Mouse (Mus musculus) intestine, embryonic 14.5 days (tissue): Measurements from ENCODE around the gene Hivep1. TPM values are rescaled to one million over a fixed set of nuclear protein-coding genes. Genes with fewer than 3 reads are reported as not detected.

Experiments used
- ATAC-seq: fragments of 200-750 bp; cut with Nextera tagmentation; replicated peaks from 2 replicates; pipeline ENCODE4 v1.8.0; 2017; ENCODE audit warnings: low read depth, moderate number of reproducible peaks, moderate TSS enrichment, moderate library complexity; ENCODE audit not compliant: low FRiP score, low TSS enrichment
- DNase-seq: peaks from one replicate; pipeline ENCODE4 v3.0.0-alpha.2; 2018; ENCODE audit warnings: low spot score
- H3K27ac ChIP-seq: fragments of 300-500 bp; sonication (generic); 2 replicates; pipeline ENCODE4 v1.5.1; 2014; ENCODE audit warnings: low read depth, mild to moderate bottlenecking, control low read depth
- H3K27me3 ChIP-seq: fragments of 300-500 bp; sonication (generic); replicated peaks from 2 replicates; pipeline ENCODE4 v1.6.1; 2014; ENCODE audit warnings: low read length, control low read depth; ENCODE audit not compliant: control insufficient read depth, insufficient read depth
- H3K36me3 ChIP-seq: fragments of 300-500 bp; sonication (generic); 2 replicates; pipeline ENCODE4 v1.6.1; 2014; ENCODE audit warnings: low read length, control low read depth; ENCODE audit not compliant: control insufficient read depth, insufficient read depth
- H3K4me1 ChIP-seq: fragments of 300-500 bp; sonication (generic); replicated peaks from 2 replicates; pipeline ENCODE4 v1.6.1; 2014; ENCODE audit warnings: low read length, control low read depth, mixed read lengths; ENCODE audit not compliant: control insufficient read depth, insufficient read depth
- H3K4me2 ChIP-seq: fragments of 300-500 bp; sonication (generic); 2 replicates; pipeline ENCODE4 v1.6.1; 2014; ENCODE audit warnings: low read length
- H3K4me3 ChIP-seq: fragments of 300-500 bp; sonication (generic); 2 replicates; pipeline ENCODE4 v1.5.1; 2014; ENCODE audit warnings: low read depth, low read length, control low read depth, mixed read lengths
- H3K9ac ChIP-seq: fragments of 300-500 bp; sonication (generic); 2 replicates; pipeline ENCODE4 v1.6.1; 2014; ENCODE audit warnings: mild to moderate bottlenecking, low read length
- H3K9me3 ChIP-seq: fragments of 300-500 bp; sonication (generic); 2 replicates; pipeline ENCODE4 v1.6.1; 2016; ENCODE audit warnings: low read length, control low read depth; ENCODE audit not compliant: control insufficient read depth
- WGBS: fragments of 180-500 bp; shearing (Covaris S2); extraction: QIAGEN DNeasy Blood & Tissue Kit; methylation state at CpG from one replicate; pipeline ENCODE4 v1.1.7; 2014; 5-methylcytosine and 5-hydroxymethylcytosine counted together
- polyA plus RNA-seq: library from polyadenylated mRNA; unstranded; fragments of >200 nt; fragmentation: Nextera tagmentation; extraction: Ambion mirVana; gene quantifications from 2 replicates; pipeline ENCODE4 v1.2.1, GENCODE M21; 2014

Gene Hivep1
- polyA plus RNA-seq, 1 experiment from 2014 or later, result 10.0 TPM

DNA sequence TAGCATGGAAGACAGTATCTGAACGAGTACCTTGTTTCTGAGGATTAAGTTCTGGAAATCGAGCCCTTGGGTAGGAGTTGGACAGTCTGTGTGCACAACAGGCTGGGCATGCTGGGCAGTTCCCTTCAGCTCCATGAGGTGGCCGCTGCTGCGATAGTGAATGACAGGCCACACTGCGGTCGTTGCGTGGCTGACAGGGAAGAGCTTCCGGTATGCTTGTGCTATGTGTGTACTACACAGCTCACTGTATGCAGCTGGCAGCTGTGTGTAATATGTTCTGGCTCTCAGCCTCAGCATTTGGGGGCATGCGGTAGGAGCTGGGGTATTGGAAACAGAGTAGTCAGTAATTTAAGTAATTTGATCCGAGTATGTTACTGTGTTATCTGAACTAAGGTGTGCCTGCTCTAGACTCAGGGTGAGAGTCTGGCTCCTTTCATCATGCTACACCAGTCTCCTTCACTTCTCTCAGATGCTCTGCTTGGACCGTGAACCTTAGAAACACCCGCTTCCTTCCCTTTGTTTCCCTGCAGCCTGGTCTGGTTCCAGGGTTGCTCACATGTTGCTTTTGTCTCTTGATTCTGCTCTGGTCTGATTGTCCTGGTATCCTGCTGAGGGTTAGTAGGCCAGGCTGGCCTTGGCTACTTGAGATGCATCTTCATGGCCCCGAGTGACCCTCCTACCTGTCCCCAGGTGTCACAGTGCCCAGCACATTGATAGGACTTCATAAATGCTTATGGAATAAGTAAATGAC lies 49.8 kb downstream of the Hivep1 start:
- 0 out of 2 replicates have a peak, but pooled peaks cover 2% of the 10 kb centered on the region for H3K9me3 ChIP-seq
- no peak overlapping the region for H3K4me3 ChIP-seq
- H3K9ac ChIP-seq, result no peak overlapping the region
- no peak for DNase-seq
- no peak overlapping the region for H3K27ac ChIP-seq
- no peak overlapping the region for H3K4me2 ChIP-seq
- H3K4me1 ChIP-seq, result peaks cover 14% of the 10 kb centered on the region
- no peaks in the 10 kb centered on the region for H3K36me3 ChIP-seq
- no peaks in the 10 kb centered on the region for H3K27me3 ChIP-seq
- whole genome bisulfite sequencing, result 48% methylated on average over 13 of the region's 13 CpGs
- no peak for ATAC-seq

GRCm38 (mm10) chr13:42102980-42103379 lies 51.2 kb downstream of the Hivep1 start:
- Histone ChIP-seq H3K36me3 (no peaks in the 10 kb centered on the region), H3K4me1 (peaks cover 14% of the 10 kb centered on the region), H3K4me3 (no peak overlapping the region), H3K9ac (no peak overlapping the region), H3K4me2 (peak overlapping the region; percentile 14; the same call in 1 of the 2 replicates), H3K27ac (no peak overlapping the region), H3K27me3 (no peaks in the 10 kb centered on the region), H3K9me3 (0 out of 2 replicates have a peak, but pooled peaks cover 2% of the 10 kb centered on the region)
- peak; percentile 63 for DNase-seq
- peak; percentile 53; the same call in 1 of the 2 replicates for ATAC-seq
- 28% methylated on average over 8 of the region's 8 CpGs for WGBS

GRCm38 (mm10) chr13:42103486-42104166 lies 51.8 kb downstream of the Hivep1 start:
- Histone ChIP-seq H3K9me3 (no peaks in the 10 kb centered on the region), H3K4me2 (peak overlapping the region; percentile 14; the same call in 1 of the 2 replicates), H3K9ac (no peak overlapping the region), H3K27ac (no peak overlapping the region), H3K4me1 (peaks cover 14% of the 10 kb centered on the region), H3K4me3 (no peak overlapping the region), H3K27me3 (no peaks in the 10 kb centered on the region), H3K36me3 (no peaks in the 10 kb centered on the region)
- WGBS, result 71% methylated on average over 11 of the region's 11 CpGs
- DNase-seq, result no peak
- ATAC-seq, result no peak

- ATAC-seq, result no peak
- 91% methylated on average over 3 of the region's 3 CpGs for whole genome bisulfite sequencing
- H3K4me3 ChIP-seq, result no peak overlapping the region
- H3K27me3 ChIP-seq, result no peaks in the 10 kb centered on the region
- no peaks in the 10 kb centered on the region for H3K36me3 ChIP-seq
- peaks cover 14% of the 10 kb centered on the region for H3K4me1 ChIP-seq
- H3K9me3 ChIP-seq, result no peaks in the 10 kb centered on the region
- no peak overlapping the region for H3K9ac ChIP-seq
- no peak overlapping the region for H3K4me2 ChIP-seq
- H3K27ac ChIP-seq, result no peak overlapping the region
- no peak for DNase-seq
Measured at GRCm38 (mm10) chr13:42104371-42104770, 52.5 kb downstream of the Hivep1 start.

DNA sequence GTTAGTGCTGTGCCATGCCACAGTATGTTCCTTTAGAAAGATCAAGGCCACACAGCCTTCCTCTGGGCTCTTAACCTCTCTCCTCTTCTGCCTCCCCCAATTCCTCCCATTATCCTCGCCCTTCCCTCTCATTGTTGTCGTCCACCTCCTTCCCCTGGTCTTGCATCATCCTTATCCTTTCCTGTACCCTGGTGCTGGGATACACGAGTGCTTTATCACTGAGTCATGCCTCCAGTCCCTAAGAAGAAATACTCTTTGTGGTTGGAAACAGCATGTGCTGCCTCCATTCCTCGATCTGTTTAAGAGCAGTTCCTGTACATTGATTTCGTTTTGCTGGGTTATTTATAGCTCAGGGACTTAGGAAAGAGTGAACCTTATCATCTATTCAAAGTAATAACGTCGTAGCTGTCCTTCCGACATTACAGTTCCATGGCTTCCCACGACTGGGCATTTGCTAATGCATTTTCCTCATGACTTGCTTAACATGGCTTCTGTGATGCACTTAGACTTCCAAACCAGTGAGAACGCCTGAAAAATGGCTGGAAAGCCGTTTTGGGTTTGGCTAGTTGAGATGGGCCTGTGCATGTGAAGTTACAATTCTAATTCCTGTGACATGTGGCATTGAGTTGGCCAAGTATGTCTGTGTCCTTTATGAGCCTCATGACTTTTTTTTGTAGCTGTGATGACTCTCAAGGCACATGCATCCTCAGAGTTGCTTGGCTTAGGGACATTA lies 56.8 kb downstream of the Hivep1 start:
- Histone ChIP-seq H3K4me2 (no peak overlapping the region), H3K9me3 (no peaks in the 10 kb centered on the region), H3K27ac (no peak overlapping the region), H3K9ac (no peak overlapping the region), H3K4me1 (no peaks in the 10 kb centered on the region), H3K36me3 (no peaks in the 10 kb centered on the region), H3K4me3 (no peak overlapping the region), H3K27me3 (no peaks in the 10 kb centered on the region)
- no peak for DNase-seq
- ATAC-seq, result no peak
- WGBS, result 67% methylated on average over 11 of the region's 11 CpGs

DNA sequence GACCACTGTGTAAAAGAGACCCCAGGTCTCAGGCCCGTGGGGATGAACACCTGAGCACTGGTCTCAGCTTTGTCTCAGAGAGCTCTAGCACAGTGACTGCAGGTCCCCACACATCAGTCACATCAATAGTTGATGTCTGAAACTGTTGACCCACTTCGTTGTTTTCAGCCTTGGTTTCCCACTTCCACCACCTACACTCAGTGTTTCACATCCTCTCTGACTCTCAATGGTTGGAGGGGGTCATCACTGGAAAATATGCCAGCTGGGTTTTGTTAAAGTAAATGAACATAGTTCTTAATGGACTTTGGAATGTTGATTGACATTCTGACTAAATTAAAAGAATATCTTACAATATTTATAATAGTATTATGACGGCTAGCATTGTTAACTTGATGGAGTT lies 58.6 kb downstream of the Hivep1 start:
- Histone ChIP-seq H3K27me3 (no peaks in the 10 kb centered on the region), H3K27ac (no peak overlapping the region), H3K9ac (no peak overlapping the region), H3K4me3 (no peak overlapping the region), H3K36me3 (no peaks in the 10 kb centered on the region), H3K4me2 (no peak overlapping the region), H3K9me3 (no peaks in the 10 kb centered on the region), H3K4me1 (no peaks in the 10 kb centered on the region)
- DNase-seq (no peak), ATAC-seq (no peak)
- 90% methylated on average over 3 of the region's 3 CpGs for WGBS

DNA sequence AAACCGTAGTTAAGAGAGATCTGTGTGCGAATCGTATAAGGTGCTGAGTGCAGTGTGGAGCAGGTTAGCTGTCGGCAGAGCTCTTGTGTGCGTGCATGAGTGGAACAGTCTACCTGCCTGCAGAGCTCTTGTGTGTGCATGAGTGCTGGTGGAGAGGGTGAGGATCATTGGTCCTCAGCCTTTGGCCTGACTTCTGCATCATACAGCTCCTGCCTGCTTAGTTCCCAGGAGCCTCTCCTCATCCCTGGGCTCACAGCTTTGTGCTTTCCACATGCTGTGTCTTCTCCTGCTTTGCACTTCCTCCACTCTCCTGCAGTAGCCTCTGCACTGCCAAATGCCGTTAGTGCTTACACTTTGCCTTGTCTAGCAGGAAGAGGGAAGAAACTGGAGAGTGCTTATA lies 60.2 kb downstream of the Hivep1 start:
- Histone ChIP-seq H3K36me3 (no peaks in the 10 kb centered on the region), H3K9me3 (no peaks in the 10 kb centered on the region), H3K27me3 (no peaks in the 10 kb centered on the region), H3K4me1 (no peaks in the 10 kb centered on the region), H3K9ac (no peak overlapping the region), H3K4me3 (no peak overlapping the region), H3K4me2 (no peak overlapping the region), H3K27ac (no peak overlapping the region)
- no peak for DNase-seq
- 79% methylated on average over 6 of the region's 6 CpGs for WGBS
- no peak for ATAC-seq

GRCm38 (mm10) chr13:42112748-42113147 lies 60.9 kb downstream of the Hivep1 start:
- Histone ChIP-seq H3K27me3 (no peaks in the 10 kb centered on the region), H3K4me1 (no peaks in the 10 kb centered on the region), H3K4me3 (no peak overlapping the region), H3K36me3 (no peaks in the 10 kb centered on the region), H3K9me3 (no peaks in the 10 kb centered on the region), H3K9ac (no peak overlapping the region), H3K27ac (no peak overlapping the region), H3K4me2 (no peak overlapping the region)
- ATAC-seq, result no peak
- no peak for DNase-seq
- 63% methylated on average over 5 of the region's 5 CpGs for WGBS
